ENCODE assay signal across 16 mouse cellular contexts in the genomic region with DNA sequence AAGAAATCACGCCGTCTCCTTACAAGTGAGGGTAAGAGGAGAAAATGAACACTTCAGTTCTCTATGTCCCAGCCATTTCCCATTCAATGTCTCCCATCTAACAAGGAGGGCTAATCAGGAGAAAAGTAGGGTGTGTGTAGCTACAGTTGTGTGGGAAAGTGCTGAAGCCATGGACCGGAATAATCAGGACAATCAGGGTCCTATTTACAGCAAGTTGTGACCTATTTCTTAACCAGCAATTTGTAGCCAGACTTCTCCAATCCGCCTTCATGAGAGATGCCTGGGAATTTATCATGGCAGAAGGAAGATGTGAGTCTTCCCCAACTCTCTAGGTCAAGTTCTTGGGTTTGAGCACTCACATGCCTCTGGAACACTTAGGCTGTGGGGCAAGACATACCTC.
"Had no signal": no experiment of that assay in that cellular context is flagged by ENCODE, and none has a peak within 500 bp of the region (broad histone marks: within the 10 kb centered on the region; RNA-seq: fewer than 3 reads in every experiment).

No protein-coding gene starts in this region.

- H3K27ac ChIP-seq: neural tube, embryonic 12.5 days; neural tube, embryonic 13.5 days; neural tube, embryonic 15.5 days; stomach, embryonic 15.5 days; stomach, postnatal 0 days had no signal

- DNase-seq: right cerebral cortex, adult 18-20 months; right cerebral cortex, postnatal 14 days; right cerebral cortex, postnatal 25 days; right cerebral cortex, postnatal 4 days; spleen, adult 18-20 months; thymus, adult 18-20 months; thymus, adult 2 months; thymus, postnatal 14 days; thymus, postnatal 25 days; thymus, postnatal 36 days; thymus, postnatal 4 days had no signal

- H3K4me1 ChIP-seq: neural tube, embryonic 12.5 days; stomach, embryonic 15.5 days had no signal

- H3K36me3 ChIP-seq: neural tube, embryonic 12.5 days; neural tube, embryonic 13.5 days; neural tube, embryonic 15.5 days; stomach, embryonic 15.5 days had no signal

- H3K4me3 ChIP-seq: neural tube, embryonic 12.5 days; neural tube, embryonic 13.5 days; neural tube, embryonic 15.5 days; stomach, embryonic 15.5 days had no signal

- H3K9ac ChIP-seq: neural tube, embryonic 12.5 days; neural tube, embryonic 13.5 days; neural tube, embryonic 15.5 days; stomach, embryonic 15.5 days had no signal

- H3K9me3 ChIP-seq: neural tube, embryonic 12.5 days; neural tube, embryonic 13.5 days; neural tube, embryonic 15.5 days; stomach, embryonic 15.5 days had no signal

- H3K4me2 ChIP-seq: neural tube, embryonic 12.5 days; neural tube, embryonic 13.5 days; neural tube, embryonic 15.5 days; stomach, embryonic 15.5 days had no signal

- H3K27me3 ChIP-seq: neural tube, embryonic 12.5 days; neural tube, embryonic 13.5 days; neural tube, embryonic 15.5 days; stomach, embryonic 15.5 days had no signal
